Mouse (Mus musculus) intestine, postnatal 0 days (tissue): ENCODE measurements around the gene Gxylt2. TPM values are rescaled to one million over a fixed set of nuclear protein-coding genes. Genes with fewer than 3 reads are reported as not detected.

Source experiments
- ATAC-seq: fragments of 200-750 bp; cut with Nextera tagmentation; 2 replicates; pipeline ENCODE4 v1.8.0; 2017; ENCODE audit warnings: mild to moderate bottlenecking, moderate TSS enrichment, moderate library complexity
- H3K27ac ChIP-seq: fragments of 300-500 bp; sonication (generic); 2 replicates; pipeline ENCODE4 v1.5.1; 2014; ENCODE audit warnings: mild to moderate bottlenecking, low read depth, low read length, moderate library complexity
- H3K27me3 ChIP-seq: fragments of 300-500 bp; sonication (generic); replicated peaks from 2 replicates; pipeline ENCODE4 v1.6.1; 2014; ENCODE audit warnings: low read length, mixed read lengths; ENCODE audit not compliant: control insufficient read depth, insufficient read depth
- H3K36me3 ChIP-seq: fragments of 300-500 bp; sonication (generic); 2 replicates; pipeline ENCODE4 v1.6.1; 2014; ENCODE audit warnings: mild to moderate bottlenecking, moderate library complexity; ENCODE audit not compliant: control insufficient read depth, insufficient read depth
- H3K4me1 ChIP-seq: fragments of 300-500 bp; sonication (generic); replicated peaks from 2 replicates; pipeline ENCODE4 v1.6.1; 2014; ENCODE audit warnings: antibody characterized with exemption, low read length, mixed read lengths; ENCODE audit not compliant: control insufficient read depth, insufficient read depth
- H3K4me2 ChIP-seq: fragments of 300-500 bp; sonication (generic); replicated peaks from 2 replicates; pipeline ENCODE4 v1.6.1; 2014; ENCODE audit warnings: low read depth, mild to moderate bottlenecking, moderate library complexity
- H3K4me3 ChIP-seq: fragments of 300-500 bp; sonication (generic); 2 replicates; pipeline ENCODE4 v1.5.1; 2014; ENCODE audit warnings: low read depth, low read length
- H3K9ac ChIP-seq: fragments of 300-500 bp; sonication (generic); 2 replicates; pipeline ENCODE4 v1.6.1; 2014; ENCODE audit warnings: mild to moderate bottlenecking, low read depth, low read length
- H3K9me3 ChIP-seq: fragments of 300-500 bp; sonication (generic); 2 replicates; pipeline ENCODE4 v1.6.1; 2016; ENCODE audit warnings: mixed run types; ENCODE audit not compliant: control insufficient read depth
- CTCF ChIP-seq: sonication (generic); IDR thresholded peaks from 2 replicates; pipeline ENCODE4 v1.5.1; 2016; ENCODE audit warnings: low read depth, mild to moderate bottlenecking, control low read depth, antibody characterized with exemption, moderate library complexity
- WGBS: fragments of 180-500 bp; shearing (Covaris S2); extraction: QIAGEN DNeasy Blood & Tissue Kit; methylation state at CpG from one replicate; pipeline ENCODE4 v1.1.7; 2014; 5-methylcytosine and 5-hydroxymethylcytosine counted together
- polyA plus RNA-seq: library from polyadenylated mRNA; unstranded; fragments of >200 nt; fragmentation: Nextera tagmentation; extraction: Ambion mirVana; gene quantifications from 2 replicates; pipeline ENCODE4 v1.2.1, GENCODE M21; 2015

Gene Gxylt2
- polyA plus RNA-seq, 1 experiment from 2014 or later, result 0.12 TPM

DNA sequence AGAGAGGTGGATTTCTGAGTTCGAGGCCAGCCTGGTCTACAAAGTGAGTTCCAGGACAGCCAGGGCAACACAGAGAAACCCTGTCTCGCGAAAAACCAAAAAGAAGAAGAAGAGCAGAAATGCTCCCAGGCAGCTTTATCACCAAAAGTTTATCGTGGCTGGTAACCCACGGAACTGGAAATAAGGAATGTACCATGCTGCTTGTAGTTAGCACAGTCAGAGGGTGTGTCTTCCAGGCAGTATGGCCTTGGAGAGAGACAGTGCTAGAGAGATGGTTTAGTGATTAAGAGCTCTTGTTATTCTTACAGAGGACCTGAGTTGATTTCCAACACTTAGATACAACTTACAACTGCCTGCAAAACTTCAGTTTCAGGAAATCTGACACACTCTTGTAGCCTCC is 146.5 kb downstream of the Gxylt2 start:
- peak; percentile 44; the same call in 1 of the 2 replicates for ATAC-seq

More for the DNA sequence above, 146.5 kb downstream of the Gxylt2 start:
- H3K4me1 ChIP-seq, result peaks cover 4% of the 10 kb centered on the region; the same call in 1 of the 2 replicates
- no peaks in the 10 kb centered on the region for H3K9me3 ChIP-seq
- TF ChIP-seq CTCF, result no peak
- H3K4me3 ChIP-seq, result no peak overlapping the region
- WGBS, result 59% methylated on average over 5 of the region's 5 CpGs
- no peak overlapping the region for H3K9ac ChIP-seq
- H3K27ac ChIP-seq, result no peak overlapping the region
- peaks cover 13% of the 10 kb centered on the region; the same call in 1 of the 2 replicates for H3K36me3 ChIP-seq
- no peaks in the 10 kb centered on the region for H3K27me3 ChIP-seq
- H3K4me2 ChIP-seq, result no peak overlapping the region

Other genes with a start within 250 kb of the Gxylt2 start
- gene Shq1, start 33.6 kb upstream of the Gxylt2 start, polyA plus RNA-seq, result 4.8 and 5.8 TPM in 2 replicates
- 8.6 and 10.0 TPM in 2 replicates for gene Ppp4r2, start 128.9 kb downstream of the Gxylt2 start, polyA plus RNA-seq